Mouse (Mus musculus): ENCODE data around the gene Ankrd27.

GRCm38 (mm10) chr7:35686216-35686615 is 100.2 kb downstream of the Ankrd27 start:
- TF ChIP-seq USF1 (IDR thresholded peaks at IDR 0.05; ENCODE audit: low read depth, low read length) (no peak), CHD2 (IDR thresholded peaks at IDR 0.05; ENCODE audit: low read length) (no peak), SIN3A (IDR thresholded peaks at IDR 0.05; ENCODE audit: low read length) (no peak)
